Mouse (Mus musculus) myocyte (in vitro differentiated cells): ENCODE data around the gene Golm1. TPM values are rescaled to one million over a fixed set of nuclear protein-coding genes. Genes with fewer than 3 reads are reported as not detected.

Experiments
- H3K27me3 ChIP-seq: one replicate; pipeline ENCODE4 v1.6.1; 2011; ENCODE audit not compliant: control insufficient read depth, insufficient read depth, insufficient read length
- H3K36me3 ChIP-seq: one replicate; pipeline ENCODE4 v1.6.1; 2011; ENCODE audit not compliant: control insufficient read depth, insufficient read depth
- H3K4me2 ChIP-seq: one replicate; pipeline ENCODE4 v1.6.1; 2011; ENCODE audit warnings: low read depth, control low read depth
- H3K4me3 ChIP-seq: one replicate; pipeline ENCODE4 v1.5.1; 2011; ENCODE audit warnings: mild to moderate bottlenecking, control low read depth, moderate library complexity
- H3K79me2 ChIP-seq: one replicate; pipeline ENCODE4 v1.6.1; 2011; ENCODE audit not compliant: control insufficient read depth, insufficient read depth
- H3ac ChIP-seq: one replicate; pipeline ENCODE4 v1.6.1; 2011; ENCODE audit not compliant: control insufficient read depth, insufficient read length
- CEBPB ChIP-seq: IDR thresholded peaks from 2 replicates; pipeline ENCODE4 v1.6.1; 2011; ENCODE audit warnings: mild to moderate bottlenecking, moderate library complexity; ENCODE audit not compliant: poor library complexity, insufficient read depth, severe bottlenecking
- E2F4 ChIP-seq: IDR thresholded peaks from one replicate; pipeline ENCODE4 v1.6.1; 2011; ENCODE audit warnings: mild to moderate bottlenecking, control low read depth, moderate library complexity; ENCODE audit not compliant: insufficient read depth
- MAX ChIP-seq: IDR thresholded peaks from one replicate; pipeline ENCODE4 v1.6.1; 2011; ENCODE audit warnings: low read depth, mild to moderate bottlenecking, control low read depth
- MYOD1 ChIP-seq, 3 experiments: IDR thresholded peaks; one replicate each; pipeline ENCODE4 v1.6.1; 2011; ENCODE audit warnings: control low read depth in 2 of 3, low read depth in 2 of 3, mild to moderate bottlenecking in 2 of 3, moderate library complexity in 1 of 3; ENCODE audit not compliant: insufficient read length in 2 of 3, control insufficient read depth in 1 of 3
- MYOG ChIP-seq, 3 experiments: IDR thresholded peaks; one replicate each; pipeline ENCODE4 v1.6.1; 2011; ENCODE audit warnings: control low read depth in 2 of 3, low read depth in 2 of 3, mild to moderate bottlenecking in 2 of 3; ENCODE audit not compliant: insufficient read length in 2 of 3, control insufficient read depth in 1 of 3, insufficient read depth in 1 of 3
- POLR2A ChIP-seq: IDR thresholded peaks from one replicate; pipeline ENCODE4 v1.6.1; 2011; ENCODE audit warnings: low read depth, mild to moderate bottlenecking, control low read depth, moderate library complexity; ENCODE audit not compliant: insufficient read length
- POLR2AphosphoS2 ChIP-seq: IDR thresholded peaks from one replicate; pipeline ENCODE4 v1.6.1; 2011; ENCODE audit warnings: low read depth, control low read depth; ENCODE audit not compliant: insufficient read length
- REST ChIP-seq: IDR thresholded peaks from one replicate; pipeline ENCODE4 v1.6.1; 2011; ENCODE audit warnings: mild to moderate bottlenecking, control low read depth, moderate library complexity; ENCODE audit not compliant: insufficient read depth, insufficient read length
- SRF ChIP-seq: IDR thresholded peaks from one replicate; pipeline ENCODE4 v1.6.1; 2011; ENCODE audit warnings: low read depth; ENCODE audit not compliant: control insufficient read depth, insufficient read length
- TCF12 ChIP-seq: IDR thresholded peaks from one replicate; pipeline ENCODE4 v1.6.1; 2011; ENCODE audit warnings: mild to moderate bottlenecking, control low read depth; ENCODE audit not compliant: poor library complexity, insufficient read depth, severe bottlenecking
- TCF3 ChIP-seq: IDR thresholded peaks from one replicate; pipeline ENCODE4 v1.6.1; 2011; ENCODE audit warnings: low read depth, control low read depth; ENCODE audit not compliant: insufficient read length
- USF1 ChIP-seq: IDR thresholded peaks from one replicate; pipeline ENCODE4 v1.6.1; 2011; ENCODE audit warnings: low read depth, mild to moderate bottlenecking, control low read depth, moderate library complexity
- polyA plus RNA-seq: library from polyadenylated mRNA; unstranded; fragments of >200 nt; fragmentation: generic; extraction: Trizol; gene quantifications from one replicate; pipeline ENCODE4 v1.2.1, GENCODE M21; 2012; ENCODE audit warnings: missing spikeins

Gene Golm1
- polyA plus RNA-seq, 1 experiment, result 4.8 TPM

DNA sequence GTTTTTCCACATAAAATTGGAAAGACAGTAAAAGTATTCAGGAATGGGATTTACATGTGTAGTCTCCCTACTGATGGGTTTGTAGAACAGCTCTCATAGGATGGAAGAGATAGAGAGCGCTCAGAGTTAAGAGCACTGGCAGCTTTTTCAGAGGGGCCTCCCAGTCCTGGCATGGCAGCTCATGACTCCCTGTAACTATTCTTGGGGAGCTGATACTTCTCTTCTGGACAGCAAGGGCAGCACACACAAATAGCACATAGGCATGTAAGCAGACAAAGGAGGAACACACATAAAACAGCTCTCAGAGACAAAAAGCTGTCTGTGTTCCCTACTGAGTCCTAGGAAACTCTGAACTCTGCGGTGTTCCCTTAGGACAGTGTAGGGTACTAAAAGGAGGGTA, 65.2 kb downstream of the Golm1 start:
- no peak overlapping the region for H3ac ChIP-seq
- H3K36me3 ChIP-seq, result peaks cover 54% of the 10 kb centered on the region
- no peaks in the 10 kb centered on the region for H3K27me3 ChIP-seq
- no peak overlapping the region for H3K4me3 ChIP-seq
- no peak overlapping the region for H3K4me2 ChIP-seq
- no peaks in the 10 kb centered on the region for H3K79me2 ChIP-seq
- TF ChIP-seq POLR2AphosphoS2, result no peak
- no peak for TF ChIP-seq E2F4
- no peak for TF ChIP-seq CEBPB
- no peak for TF ChIP-seq TCF3
- no peak for TF ChIP-seq SRF
- no peak for TF ChIP-seq REST
- TF ChIP-seq USF1, result no peak

- Histone ChIP-seq H3K27me3 (no peaks in the 10 kb centered on the region), H3K36me3 (peaks cover 52% of the 10 kb centered on the region), H3K4me3 (no peak overlapping the region), H3K4me2 (no peak overlapping the region), H3K79me2 (no peaks in the 10 kb centered on the region), H3ac (no peak overlapping the region)
- no peak for TF ChIP-seq E2F4
Observed at GRCm38 (mm10) chr13:59609885-59610284, 65.7 kb downstream of the Golm1 start.

DNA sequence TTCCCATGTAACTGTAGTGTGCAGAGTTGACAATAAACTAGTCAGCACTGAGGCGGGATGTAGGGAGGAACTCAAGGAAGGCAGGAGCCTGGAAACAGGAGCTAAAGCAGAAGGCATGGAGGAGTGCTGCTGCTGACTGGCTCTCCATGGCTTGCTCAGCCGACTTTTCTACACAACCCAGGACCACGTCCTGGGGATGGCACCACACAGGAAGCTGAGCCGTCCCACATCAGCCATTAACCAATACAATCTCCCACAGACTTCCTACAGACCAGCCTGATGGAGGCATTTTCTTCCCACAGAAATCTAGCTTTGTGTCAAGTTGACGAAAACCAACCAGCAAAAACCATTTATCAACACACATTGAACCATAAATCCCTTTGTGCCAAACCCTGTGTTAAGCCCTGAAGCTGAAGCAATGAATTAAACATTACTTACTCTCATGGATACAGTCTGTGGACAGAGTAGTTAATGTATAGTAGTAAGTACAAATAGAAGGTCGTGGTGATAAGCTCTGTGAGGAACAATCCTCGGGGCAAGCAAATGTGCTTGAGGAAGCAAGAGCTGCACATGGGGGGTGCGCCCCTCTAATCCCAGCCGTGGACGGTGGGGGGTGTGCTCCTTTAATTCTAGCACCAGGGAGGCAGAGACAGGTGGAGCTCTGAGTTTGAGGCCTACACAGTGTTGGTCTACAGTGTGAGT, 70.2 kb downstream of the Golm1 start:
- no peak overlapping the region for H3K4me2 ChIP-seq
- no peaks in the 10 kb centered on the region for H3K27me3 ChIP-seq
- no peak overlapping the region for H3K4me3 ChIP-seq
- TF ChIP-seq TCF12 (no peak), SRF (no peak), CEBPB (no peak), TCF3 (no peak), USF1 (no peak), MAX (no peak), E2F4 (no peak), MYOD1 (IDR thresholded peaks at IDR 0.05; ENCODE audit: control insufficient read depth in 1 of 3, insufficient read length in 2 of 3, low read depth in 2 of 3) (no peak), REST (no peak), MYOG (IDR thresholded peaks at IDR 0.05; ENCODE audit: control insufficient read depth in 1 of 3, insufficient read depth in 1 of 3, insufficient read length in 2 of 3, low read depth in 2 of 3) (no peak), POLR2A (no peak), POLR2AphosphoS2 (no peak)
- H3K36me3 ChIP-seq, result peaks cover 39% of the 10 kb centered on the region
- no peak overlapping the region for H3ac ChIP-seq
- H3K79me2 ChIP-seq, result no peaks in the 10 kb centered on the region

- H3K4me3 ChIP-seq, result no peak overlapping the region
- no peak overlapping the region for H3ac ChIP-seq
- peaks cover 36% of the 10 kb centered on the region for H3K36me3 ChIP-seq
- H3K27me3 ChIP-seq, result no peaks in the 10 kb centered on the region
- no peaks in the 10 kb centered on the region for H3K79me2 ChIP-seq
- no peak overlapping the region for H3K4me2 ChIP-seq
- TF ChIP-seq TCF12 (no peak), MYOG (IDR thresholded peaks at IDR 0.05; ENCODE audit: control insufficient read depth in 1 of 3, insufficient read depth in 1 of 3, insufficient read length in 2 of 3, low read depth in 2 of 3) (no peak), CEBPB (no peak), POLR2A (no peak)
Observed at GRCm38 (mm10) chr13:59604511-59604910, 71.1 kb downstream of the Golm1 start.

GRCm38 (mm10) chr13:59603096-59603495, 72.5 kb downstream of the Golm1 start:
- H3K27me3 ChIP-seq, result no peaks in the 10 kb centered on the region
- peaks cover 31% of the 10 kb centered on the region for H3K36me3 ChIP-seq
- H3K4me2 ChIP-seq, result no peak overlapping the region
- no peaks in the 10 kb centered on the region for H3K79me2 ChIP-seq
- TF ChIP-seq TCF3 (no peak), POLR2A (no peak), POLR2AphosphoS2 (no peak), MYOD1 (IDR thresholded peaks at IDR 0.05; ENCODE audit: control insufficient read depth in 1 of 3, insufficient read length in 2 of 3, low read depth in 2 of 3) (no peak), MAX (no peak), SRF (no peak), E2F4 (no peak), MYOG (IDR thresholded peaks at IDR 0.05; ENCODE audit: control insufficient read depth in 1 of 3, insufficient read depth in 1 of 3, insufficient read length in 2 of 3, low read depth in 2 of 3) (no peak), USF1 (no peak), TCF12 (no peak), CEBPB (no peak), REST (no peak)
- no peak overlapping the region for H3K4me3 ChIP-seq
- H3ac ChIP-seq, result no peak overlapping the region
